Mouse (Mus musculus): ENCODE measurements at regions not wholly inside any gene's neighbourhood (a gene's known extent, or its start where the extent isn't known, plus 50 kb on each side); places are given as distances from the start of the nearest gene placed in this dataset.

DNA sequence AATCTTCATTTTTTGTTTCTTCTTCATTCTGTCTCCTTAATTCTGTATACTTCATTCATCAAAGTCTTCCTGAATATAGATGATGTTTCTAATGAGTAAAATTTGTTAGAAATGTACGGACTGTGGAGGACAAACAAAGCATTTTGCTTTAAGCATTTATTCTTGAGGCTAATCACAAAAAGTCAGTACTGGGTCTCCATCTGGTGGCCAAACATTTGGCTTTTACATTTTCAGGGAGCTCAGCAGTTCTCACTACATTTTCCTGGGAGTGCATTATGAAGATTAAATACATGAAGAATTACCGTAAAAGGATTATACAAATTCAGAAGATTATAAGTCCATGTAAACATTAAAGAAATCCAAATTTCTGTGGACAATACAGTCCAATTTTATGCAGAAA, 123.6 kb upstream of the Apob start:
- Histone ChIP-seq H3K4me2 (no peak overlapping the region), H3K27ac (no peak overlapping the region), H3K27me3 (no peaks in the 10 kb centered on the region), H3K9ac (no peak overlapping the region), H3K4me3 (replicated peaks) (no peak overlapping the region), H3K36me3 (no peaks in the 10 kb centered on the region), H3K4me1 (no peaks in the 10 kb centered on the region), H3K9me3 (replicated peaks) (no peaks in the 10 kb centered on the region)
- 71% methylated on average over 2 of the region's 2 CpGs for WGBS
- no peak for ATAC-seq (replicated peaks; ENCODE audit: low FRiP score)

DNA sequence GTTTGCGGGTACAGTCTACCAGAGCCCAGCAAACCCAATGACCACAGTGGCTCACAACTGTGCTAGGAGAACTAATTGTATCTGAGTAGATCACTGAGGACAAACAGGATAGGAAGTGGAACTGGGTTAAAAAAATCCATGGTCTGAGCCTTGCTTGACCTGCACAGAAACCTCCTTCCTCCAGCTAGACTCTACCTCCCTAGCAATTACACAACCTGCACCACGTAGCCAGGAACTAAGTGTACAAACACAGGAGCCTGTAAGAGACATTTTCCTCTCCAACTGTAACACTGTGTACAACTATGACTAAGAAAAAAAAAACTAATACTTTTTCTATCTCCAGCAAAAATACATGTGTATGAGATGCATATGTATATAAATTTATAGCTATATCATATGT, 121.8 kb upstream of the Apob start:
- no peak for ATAC-seq (replicated peaks; ENCODE audit: low FRiP score)
- H3K27me3 ChIP-seq: no peaks in the 10 kb centered on the region
- WGBS: 82% methylated on average over 2 of the region's 2 CpGs
- no peak overlapping the region for H3K9ac ChIP-seq
- no peaks in the 10 kb centered on the region for H3K4me1 ChIP-seq
- H3K9me3 ChIP-seq (replicated peaks): no peaks in the 10 kb centered on the region
- H3K4me3 ChIP-seq (replicated peaks): no peak overlapping the region
- H3K36me3 ChIP-seq: no peaks in the 10 kb centered on the region
- H3K4me2 ChIP-seq: no peak overlapping the region
- H3K27ac ChIP-seq: no peak overlapping the region

DNA sequence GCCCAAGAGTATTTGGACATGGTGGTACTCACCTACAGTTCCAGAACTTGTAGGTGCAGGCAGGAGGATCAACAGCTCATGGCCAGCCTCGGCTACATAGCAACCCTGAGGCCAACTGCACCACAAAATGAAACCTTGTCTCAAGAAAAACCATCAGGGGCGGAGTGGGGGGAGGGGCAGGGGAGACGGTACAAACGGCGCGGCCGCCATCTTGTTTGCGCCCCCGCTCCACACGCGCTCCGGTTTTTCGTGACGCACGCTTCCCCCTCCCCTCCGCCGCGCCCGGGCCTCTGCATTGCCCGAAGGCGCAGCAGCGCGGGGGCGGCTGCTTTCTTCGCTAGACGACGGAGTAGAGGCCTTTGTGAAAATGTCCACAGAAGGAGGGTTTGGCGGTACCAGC, 117.9 kb upstream of the Apob start:
- Histone ChIP-seq H3K4me2 (no peak overlapping the region), H3K36me3 (no peaks in the 10 kb centered on the region), H3K4me1 (no peaks in the 10 kb centered on the region), H3K9me3 (replicated peaks) (no peaks in the 10 kb centered on the region), H3K27me3 (no peaks in the 10 kb centered on the region), H3K9ac (no peak overlapping the region), H3K4me3 (replicated peaks) (no peak overlapping the region), H3K27ac (no peak overlapping the region)
- ATAC-seq (replicated peaks; ENCODE audit: low FRiP score): no peak
- 84% methylated on average over 28 of the region's 28 CpGs for WGBS

DNA sequence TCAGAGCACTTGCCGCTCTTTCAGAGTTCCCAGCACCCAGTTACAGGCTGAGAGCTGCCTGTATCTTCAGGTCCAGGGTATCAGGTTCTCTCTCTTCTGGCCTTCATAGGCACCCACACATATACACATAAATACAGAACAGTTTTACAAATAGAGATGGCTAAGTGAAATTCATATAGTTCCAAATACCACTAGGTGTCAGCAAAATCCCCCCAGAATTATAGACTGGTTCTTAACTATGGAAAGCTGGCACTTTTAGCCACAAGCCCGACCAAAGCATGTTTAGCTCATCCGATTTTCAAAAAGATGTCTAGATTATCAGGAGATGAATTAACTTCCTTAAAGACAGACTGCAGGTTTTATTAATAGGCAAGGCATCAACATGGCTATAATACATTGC, 107.4 kb upstream of the Apob start:
- 75% methylated on average over 3 of the region's 3 CpGs for WGBS
- ATAC-seq (replicated peaks; ENCODE audit: low FRiP score): no peak

DNA sequence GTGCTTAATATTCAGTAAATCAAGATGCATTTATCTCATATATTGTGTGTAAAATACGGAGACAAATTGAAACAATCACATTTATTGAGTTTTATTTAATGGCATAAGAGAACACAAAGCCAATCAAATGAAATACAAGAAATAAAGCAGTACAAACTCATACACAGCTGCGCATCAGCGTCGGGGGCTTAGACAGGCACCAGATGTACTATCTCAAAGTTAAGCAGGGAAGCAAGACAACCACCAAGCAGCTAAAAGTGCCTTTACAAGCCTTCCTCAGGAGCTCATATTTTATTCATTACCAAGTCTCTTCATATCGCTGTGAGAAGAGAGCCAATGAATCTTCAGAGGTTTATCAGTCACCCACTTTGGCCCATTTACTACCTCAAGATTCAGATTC, 107.0 kb upstream of the Apob start:
- Histone ChIP-seq H3K9ac (no peak overlapping the region), H3K9me3 (replicated peaks) (no peaks in the 10 kb centered on the region), H3K27ac (no peak overlapping the region), H3K27me3 (no peaks in the 10 kb centered on the region), H3K4me1 (no peaks in the 10 kb centered on the region), H3K36me3 (no peaks in the 10 kb centered on the region), H3K4me3 (replicated peaks) (no peak overlapping the region), H3K4me2 (no peak overlapping the region)
- 61% methylated on average over 5 of the region's 5 CpGs for WGBS
- no peak for ATAC-seq (replicated peaks; ENCODE audit: low FRiP score)

More for the DNA sequence above, 107.4 kb upstream of the Apob start:
- H3K9me3 ChIP-seq (replicated peaks): no peaks in the 10 kb centered on the region
- H3K27ac ChIP-seq: no peak overlapping the region
- H3K4me2 ChIP-seq: no peak overlapping the region
- no peaks in the 10 kb centered on the region for H3K36me3 ChIP-seq
- H3K4me3 ChIP-seq (replicated peaks): no peak overlapping the region
- H3K9ac ChIP-seq: no peak overlapping the region
- H3K4me1 ChIP-seq: no peaks in the 10 kb centered on the region
- no peaks in the 10 kb centered on the region for H3K27me3 ChIP-seq

DNA sequence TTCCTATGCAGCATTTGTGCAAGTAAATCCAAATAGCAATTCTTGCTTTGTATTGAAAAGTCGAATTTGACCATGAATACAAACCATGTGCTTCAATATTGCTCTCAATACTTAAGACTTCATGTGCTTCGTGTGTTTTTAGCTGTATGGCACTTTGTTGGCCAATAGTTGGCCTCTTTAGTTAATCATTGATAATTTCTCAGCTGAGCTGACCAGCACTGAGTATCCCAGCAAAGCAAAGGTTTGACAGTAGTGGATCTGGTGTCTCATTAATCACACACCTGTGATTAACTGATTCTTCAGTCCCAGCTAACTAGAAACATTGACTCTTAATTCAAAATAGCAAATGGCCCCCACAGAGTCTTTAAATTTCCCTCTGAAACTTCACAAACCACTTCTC, 102.0 kb upstream of the Apob start:
- no peaks in the 10 kb centered on the region for H3K36me3 ChIP-seq
- no peak overlapping the region for H3K9ac ChIP-seq
- no peaks in the 10 kb centered on the region for H3K9me3 ChIP-seq (replicated peaks)
- H3K4me3 ChIP-seq (replicated peaks): no peak overlapping the region
- ATAC-seq (replicated peaks; ENCODE audit: low FRiP score): no peak
- no peaks in the 10 kb centered on the region for H3K4me1 ChIP-seq
- WGBS: 74% methylated on average over 2 of the region's 2 CpGs
- H3K27ac ChIP-seq: no peak overlapping the region
- H3K4me2 ChIP-seq: no peak overlapping the region
- H3K27me3 ChIP-seq: no peaks in the 10 kb centered on the region

DNA sequence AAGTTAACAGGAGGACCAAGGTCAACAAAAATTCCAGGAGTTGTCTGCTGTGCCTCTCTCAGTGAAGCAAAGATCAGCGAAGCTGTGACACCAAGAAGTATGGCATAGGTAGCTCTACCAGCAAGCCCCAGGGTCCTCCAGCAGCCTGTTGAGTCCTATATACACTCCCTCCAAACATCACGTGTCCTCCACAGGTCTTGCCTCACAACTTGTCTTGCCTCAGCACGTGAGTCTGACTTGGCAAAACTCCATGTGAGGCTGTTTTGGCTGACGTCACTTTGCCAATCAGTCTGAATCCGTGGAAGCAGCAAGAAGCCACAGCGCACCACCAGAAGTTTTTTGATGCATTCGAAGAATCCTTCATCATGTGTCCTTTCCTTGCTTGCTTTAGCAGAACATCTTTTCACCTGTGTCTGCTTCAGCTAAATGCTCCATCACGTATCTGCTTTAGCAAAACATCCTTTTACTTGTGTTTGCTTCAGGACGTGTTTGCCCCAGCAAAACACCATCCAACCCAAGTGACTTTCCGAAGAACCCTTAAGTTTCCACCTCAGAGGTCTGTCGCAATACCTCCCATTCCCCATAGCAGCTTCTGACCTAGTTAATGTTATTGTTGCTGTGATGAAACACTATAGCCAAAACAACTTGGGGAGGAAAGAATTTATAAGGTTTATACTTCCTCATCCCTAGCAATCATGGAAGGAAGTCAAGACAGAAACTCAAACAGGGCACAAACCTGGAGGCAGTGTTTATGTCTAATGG, 101.0 kb upstream of the Apob start:
- H3K4me2 ChIP-seq: no peak overlapping the region
- no peaks in the 10 kb centered on the region for H3K4me1 ChIP-seq
- H3K27me3 ChIP-seq: no peaks in the 10 kb centered on the region
- no peaks in the 10 kb centered on the region for H3K9me3 ChIP-seq (replicated peaks)
- no peak overlapping the region for H3K27ac ChIP-seq
- no peak overlapping the region for H3K9ac ChIP-seq
- 85% methylated on average over 11 of the region's 11 CpGs for WGBS
- no peak overlapping the region for H3K4me3 ChIP-seq (replicated peaks)
- no peak for ATAC-seq (replicated peaks; ENCODE audit: low FRiP score)
- H3K36me3 ChIP-seq: no peaks in the 10 kb centered on the region

DNA sequence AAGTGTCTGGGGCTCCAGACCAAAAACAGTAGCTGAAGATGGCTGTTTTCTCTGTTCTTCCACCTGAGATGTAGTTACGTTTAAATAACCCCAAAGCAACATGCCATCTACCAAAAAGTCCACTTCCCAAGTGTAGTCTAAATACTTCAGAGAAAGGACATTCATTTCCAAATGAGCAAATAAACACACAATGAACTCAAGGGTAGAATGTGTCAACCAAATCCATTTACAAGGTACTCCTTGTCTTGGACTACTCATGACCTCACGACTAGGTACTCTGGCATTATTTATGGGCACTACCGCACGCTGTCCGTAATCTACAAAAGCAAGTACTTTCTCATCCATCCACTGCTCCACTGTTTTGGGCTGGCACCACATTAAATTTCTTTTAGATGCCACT, 98.7 kb upstream of the Apob start:
- no peaks in the 10 kb centered on the region for H3K27me3 ChIP-seq
- no peak overlapping the region for H3K4me3 ChIP-seq (replicated peaks)
- no peaks in the 10 kb centered on the region for H3K36me3 ChIP-seq
- no peaks in the 10 kb centered on the region for H3K4me1 ChIP-seq
- H3K9me3 ChIP-seq (replicated peaks): no peaks in the 10 kb centered on the region
- no peak for ATAC-seq (replicated peaks; ENCODE audit: low FRiP score)
- H3K27ac ChIP-seq: no peak overlapping the region
- no peak overlapping the region for H3K4me2 ChIP-seq
- H3K9ac ChIP-seq: no peak overlapping the region
- 86% methylated on average over 5 of the region's 5 CpGs for WGBS

DNA sequence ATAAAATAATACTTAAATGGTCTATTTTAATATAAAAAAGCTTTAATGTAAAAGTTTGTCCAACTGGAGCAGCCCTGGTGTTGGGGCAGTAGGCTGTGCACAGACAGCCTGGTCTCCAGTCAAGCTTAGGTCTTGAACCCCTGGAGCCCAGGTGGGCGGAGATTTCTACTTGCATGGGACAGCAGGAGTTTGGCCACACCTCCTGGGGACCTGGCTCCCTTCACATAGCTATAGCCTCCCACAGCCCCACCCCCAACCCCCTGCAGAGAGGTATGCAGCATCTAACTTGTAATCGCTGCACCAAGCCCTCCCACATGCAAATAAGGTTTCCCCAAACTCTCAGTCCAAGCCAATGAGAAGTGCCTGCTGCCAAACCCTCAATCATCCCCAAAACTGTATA, 81.3 kb upstream of the Apob start:
- Histone ChIP-seq H3K9ac (no peak overlapping the region), H3K4me3 (replicated peaks) (no peak overlapping the region), H3K36me3 (no peaks in the 10 kb centered on the region), H3K27me3 (no peaks in the 10 kb centered on the region), H3K4me1 (no peaks in the 10 kb centered on the region), H3K4me2 (no peak overlapping the region), H3K9me3 (replicated peaks) (no peaks in the 10 kb centered on the region), H3K27ac (no peak overlapping the region)
- no peak for ATAC-seq (replicated peaks; ENCODE audit: low FRiP score)
- 63% methylated on average over 2 of the region's 2 CpGs for WGBS

DNA sequence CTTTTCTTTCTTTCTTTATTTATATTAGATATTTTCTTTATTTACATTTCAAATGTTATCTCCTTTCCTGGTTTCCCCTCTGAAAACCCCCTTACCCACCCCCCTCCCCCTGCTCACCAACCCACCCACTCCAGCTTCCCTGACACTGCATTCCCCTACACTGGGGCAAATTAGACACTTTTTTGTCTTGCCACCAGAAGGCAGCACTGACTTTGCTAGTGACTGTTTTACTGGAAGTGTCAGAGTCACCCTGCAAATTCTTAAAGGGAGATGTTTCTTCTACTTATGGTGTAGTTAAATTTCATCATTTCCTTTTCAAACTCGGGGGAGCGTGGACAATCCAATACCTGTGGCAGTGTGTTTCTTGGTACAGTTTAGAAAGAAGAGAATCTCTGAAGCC, 72.1 kb upstream of the Apob start:
- no peak overlapping the region for H3K9ac ChIP-seq
- no peak for ATAC-seq (replicated peaks; ENCODE audit: low FRiP score)
- no peaks in the 10 kb centered on the region for H3K9me3 ChIP-seq (replicated peaks)
- 86% methylated on average over 2 of the region's 2 CpGs for WGBS
- no peak overlapping the region for H3K4me3 ChIP-seq (replicated peaks)
- no peak overlapping the region for H3K4me2 ChIP-seq
- H3K36me3 ChIP-seq: no peaks in the 10 kb centered on the region
- 0 out of 2 replicates have a peak, but pooled peaks cover 3% of the 10 kb centered on the region for H3K27me3 ChIP-seq
- no peak overlapping the region for H3K27ac ChIP-seq
- no peaks in the 10 kb centered on the region for H3K4me1 ChIP-seq

DNA sequence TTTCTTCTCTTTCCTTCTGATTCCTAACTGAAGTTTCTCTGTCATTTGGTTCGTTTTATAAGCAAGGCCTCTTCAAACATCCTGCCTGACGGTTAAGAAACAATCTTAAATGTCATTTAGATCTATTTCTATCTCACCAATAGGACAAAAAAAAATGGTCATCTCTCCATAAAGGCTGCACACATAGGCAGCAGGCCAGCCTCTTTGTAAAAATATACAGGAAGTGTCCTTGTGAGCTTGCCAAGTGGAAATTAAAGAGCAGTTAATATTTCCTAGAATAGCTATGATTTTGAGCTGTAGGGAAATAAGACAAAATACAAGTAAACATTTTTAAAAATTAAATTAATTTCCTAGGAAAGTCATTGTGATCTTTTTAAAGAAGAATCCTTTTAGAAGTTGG, 70.6 kb upstream of the Apob start:
- Histone ChIP-seq H3K27ac (no peak overlapping the region), H3K9me3 (replicated peaks) (no peaks in the 10 kb centered on the region), H3K4me1 (no peaks in the 10 kb centered on the region), H3K4me3 (replicated peaks) (no peak overlapping the region), H3K27me3 (peaks cover 7% of the 10 kb centered on the region; the same call in 1 of the 2 replicates), H3K4me2 (no peak overlapping the region), H3K9ac (no peak overlapping the region), H3K36me3 (no peaks in the 10 kb centered on the region)
- no peak for ATAC-seq (replicated peaks; ENCODE audit: low FRiP score)
- 50% methylated on average over 2 of the region's 2 CpGs for WGBS

DNA sequence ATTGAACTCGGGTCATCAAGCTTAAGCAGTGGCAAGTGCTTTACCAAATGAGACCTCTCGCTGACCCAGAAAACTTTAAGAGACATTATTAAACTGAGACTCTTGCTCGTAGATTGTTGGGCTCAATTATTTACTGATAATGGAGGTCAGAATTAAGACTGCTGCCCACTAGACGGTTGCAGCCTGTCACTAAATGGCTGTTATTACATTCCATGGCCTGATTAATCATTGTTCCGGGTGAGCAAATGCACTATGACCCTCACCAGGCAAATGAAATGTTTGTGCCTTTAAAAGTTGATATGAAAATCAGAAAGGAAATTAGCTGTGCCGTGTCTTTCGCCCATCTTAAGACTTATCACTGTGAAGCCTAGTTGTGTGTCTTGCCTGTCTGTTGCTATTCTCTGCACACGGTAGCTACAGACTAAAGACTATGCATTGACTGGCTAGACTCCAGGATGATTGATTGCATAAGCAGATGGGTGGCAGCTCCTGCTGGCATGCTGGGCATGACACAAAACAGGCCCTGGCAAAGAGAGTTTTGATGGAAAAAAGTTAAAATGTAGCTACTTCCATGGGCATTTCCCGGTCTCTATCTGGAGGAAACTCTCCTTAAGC, 67.6 kb upstream of the Apob start:
- ATAC-seq (replicated peaks; ENCODE audit: low FRiP score): no peak
- peaks cover 17% of the 10 kb centered on the region; the same call in 1 of the 2 replicates for H3K27me3 ChIP-seq

DNA sequence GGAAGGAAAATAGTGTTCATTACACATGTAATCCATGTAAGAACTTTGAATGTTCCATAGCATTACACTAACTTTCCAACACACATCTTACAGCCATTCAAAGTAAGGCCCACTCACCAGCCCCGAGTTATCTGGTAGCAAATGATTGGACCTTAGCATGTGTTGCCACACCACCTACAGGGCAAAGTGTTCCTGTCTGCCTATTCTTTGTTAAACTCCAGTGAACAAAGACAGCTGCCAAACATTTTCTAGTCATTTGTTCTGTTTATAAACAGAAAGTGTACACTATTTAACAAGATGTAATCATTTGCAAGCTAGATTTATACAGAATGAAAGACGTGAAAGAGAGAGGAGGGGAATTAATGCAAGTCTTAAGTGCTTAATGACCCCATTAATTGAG, 66.9 kb upstream of the Apob start:
- WGBS: 62% methylated on average over 2 of the region's 2 CpGs
- H3K4me1 ChIP-seq: no peaks in the 10 kb centered on the region
- no peaks in the 10 kb centered on the region for H3K36me3 ChIP-seq
- H3K9me3 ChIP-seq (replicated peaks): no peaks in the 10 kb centered on the region
- ATAC-seq (replicated peaks; ENCODE audit: low FRiP score): no peak
- no peak overlapping the region for H3K9ac ChIP-seq
- no peak overlapping the region for H3K4me3 ChIP-seq (replicated peaks)
- H3K27ac ChIP-seq: no peak overlapping the region
- H3K4me2 ChIP-seq: no peak overlapping the region
- peaks cover 15% of the 10 kb centered on the region; the same call in 1 of the 2 replicates for H3K27me3 ChIP-seq

More for the DNA sequence above, 67.6 kb upstream of the Apob start:
- Histone ChIP-seq H3K4me3 (replicated peaks) (no peak overlapping the region), H3K4me2 (no peak overlapping the region), H3K9ac (no peak overlapping the region), H3K27ac (no peak overlapping the region), H3K36me3 (no peaks in the 10 kb centered on the region), H3K4me1 (no peaks in the 10 kb centered on the region), H3K9me3 (replicated peaks) (no peaks in the 10 kb centered on the region)
- 65% methylated on average over 9 of the region's 9 CpGs for WGBS

Data from kidney, embryonic 15.5 days (tissue).